Mouse (Mus musculus): ENCODE data around the gene Spred3.
A peak's percentile ranks its signal among the peaks of the same experiment; 100 is the strongest.
"Not testable (repeated sequence)": the region's sequence is repeated elsewhere in the genome, so short reads cannot be mapped to it uniquely, and the experiment has no call there.

The Spred3 gene

GRCm38 (mm10) chr7:29170066-29170754 lies at the start of gene Spred3, which contains the start of gene Ggn:
Gene Spred3, minus strand, starts transcription at chr7:29170411.
Gene Ggn, plus strand, starts transcription at chr7:29170210.
- DNase-seq (ENCODE audit: low spot score in 2 of 2) = peak; percentile 62 to 67

- DNase-seq (ENCODE audit: low spot score in 2 of 2) = no peak
Observed at GRCm38 (mm10) chr7:29214846-29215245, 44.6 kb upstream of the Spred3 start.

DNA sequence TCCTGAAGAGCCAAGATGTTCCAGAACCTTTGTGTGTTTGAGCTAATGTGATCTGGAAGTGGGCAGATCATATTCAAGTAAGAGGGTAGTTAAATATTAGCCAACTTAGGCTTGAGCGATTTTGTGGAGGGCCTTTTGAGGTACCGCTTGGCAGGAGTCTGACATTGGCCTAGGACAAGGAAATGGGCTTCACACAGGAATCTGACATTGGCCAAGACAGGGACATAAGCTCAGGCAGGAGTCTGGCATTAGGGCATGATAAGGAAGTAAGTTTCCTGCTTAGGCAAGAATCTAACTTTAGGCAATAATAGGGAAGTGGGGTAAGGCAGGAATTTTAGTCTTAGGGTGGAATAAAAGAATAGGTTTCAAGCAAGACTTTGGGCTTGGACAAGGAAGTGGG lies 44.0 kb upstream of the Spred3 start:
- no peak for DNase-seq (ENCODE audit: low spot score in 2 of 2)

GRCm38 (mm10) chr7:29213675-29214082 lies 43.5 kb upstream of the Spred3 start, which contains the start of gene Catsperg1:
Gene Catsperg1, minus strand, starts transcription at chr7:29214035.
- no peak for DNase-seq (ENCODE audit: low spot score in 2 of 2)

DNA sequence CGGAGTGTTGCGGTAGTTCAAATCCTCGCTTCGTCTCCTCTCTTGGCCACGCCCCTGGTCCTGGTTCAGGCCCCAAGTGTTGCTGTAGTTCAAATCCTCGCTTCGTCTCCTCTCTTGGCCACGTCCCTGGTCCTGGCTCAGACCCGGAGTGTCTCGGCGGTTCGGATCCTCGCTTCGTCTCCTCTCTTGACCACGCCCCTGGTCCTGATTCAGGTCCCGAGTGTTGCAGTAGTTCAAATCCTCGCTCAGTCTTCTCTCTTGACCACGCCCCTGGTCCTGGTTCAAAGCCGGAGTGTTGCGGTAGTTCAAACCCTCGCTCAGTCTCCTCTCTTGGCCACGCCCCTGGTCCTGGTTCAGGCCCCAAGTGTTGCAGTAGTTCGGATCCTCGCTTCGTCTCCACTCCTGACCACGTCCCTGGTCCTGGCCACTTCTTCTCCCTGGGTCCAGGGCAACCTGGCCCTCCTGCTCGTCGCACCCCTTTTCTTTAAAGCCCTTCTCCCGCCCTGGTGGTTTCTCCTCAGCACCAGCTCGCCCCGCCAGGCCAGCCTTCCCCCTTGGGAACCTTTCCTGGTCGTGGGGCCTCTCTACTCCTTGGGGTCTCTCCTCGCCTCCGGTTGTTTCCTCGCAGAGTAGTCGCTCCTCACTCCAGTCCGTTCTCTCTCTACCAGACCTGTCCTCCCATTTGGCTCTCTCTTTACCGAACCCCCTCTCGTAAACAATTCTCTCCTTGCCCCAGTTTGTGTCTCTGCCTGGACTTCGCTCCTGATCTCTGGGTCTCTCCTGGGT lies 42.8 kb upstream of the Spred3 start:
- not testable (repeated sequence) for DNase-seq (ENCODE audit: low spot score in 2 of 2)

DNA sequence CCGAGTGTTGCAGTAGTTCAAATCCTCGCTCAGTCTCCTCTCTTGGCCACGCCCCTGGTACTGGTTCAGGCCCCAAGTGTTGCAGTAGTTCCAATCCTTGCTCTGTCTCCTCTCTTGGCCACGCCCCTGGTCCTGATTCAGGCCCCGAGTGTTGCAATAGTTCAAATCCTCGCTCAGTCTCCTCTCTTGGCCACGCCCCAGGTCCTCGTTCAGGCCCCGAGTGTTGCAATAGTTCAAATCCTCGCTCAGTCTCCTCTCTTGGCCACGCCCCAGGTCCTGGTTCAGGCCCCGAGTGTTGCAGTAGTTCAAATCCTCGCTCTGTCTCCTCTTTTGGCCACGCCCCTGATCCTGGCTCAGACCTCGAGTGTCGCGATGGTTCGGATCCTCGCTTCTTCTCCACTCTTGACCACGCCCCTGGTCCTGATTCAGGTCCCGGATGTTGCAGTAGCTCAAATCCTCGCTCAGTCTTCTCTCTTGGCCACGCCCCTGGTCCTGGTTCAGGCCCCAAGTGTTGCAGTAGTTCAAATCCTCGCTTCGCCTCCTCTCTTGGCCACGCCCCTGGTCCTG lies 42.1 kb upstream of the Spred3 start:
- DNase-seq (ENCODE audit: low spot score in 2 of 2) = no peak

GRCm38 (mm10) chr7:29211415-29212198 lies 41.4 kb upstream of the Spred3 start:
- peak; percentile 72 to 75 for DNase-seq (ENCODE audit: low spot score in 2 of 2)

- DNase-seq (ENCODE audit: low spot score in 2 of 2) = not testable (repeated sequence)
Observed at GRCm38 (mm10) chr7:29211013-29211412, 40.8 kb upstream of the Spred3 start.

DNA sequence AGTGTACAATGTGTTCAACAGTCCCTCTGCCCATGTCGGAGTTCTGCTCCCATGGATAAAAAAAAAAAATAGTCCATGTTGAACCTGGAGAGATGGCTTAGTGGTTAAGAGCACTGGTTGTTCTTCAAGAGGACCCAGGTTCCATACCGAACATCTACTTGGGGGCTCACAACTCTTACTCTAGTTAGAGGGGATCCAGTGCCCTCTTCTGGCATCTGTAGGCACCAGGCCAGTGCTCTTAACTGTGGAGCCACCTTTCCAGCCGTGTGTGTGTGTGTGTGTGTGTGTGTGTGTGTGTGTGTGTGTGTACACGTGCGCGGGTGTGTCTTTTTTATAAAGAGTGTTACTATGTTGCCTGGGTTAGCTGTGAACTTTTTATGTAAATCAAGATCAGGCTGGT lies 32.4 kb upstream of the Spred3 start:
- no peak for DNase-seq (ENCODE audit: low spot score in 2 of 2)

GRCm38 (mm10) chr7:29194230-29194629 lies 24.0 kb upstream of the Spred3 start:
- not testable (repeated sequence) for DNase-seq (ENCODE audit: low spot score in 2 of 2)

- not testable (repeated sequence) for DNase-seq (ENCODE audit: low spot score in 2 of 2)
Observed at GRCm38 (mm10) chr7:29181323-29181722, 11.1 kb upstream of the Spred3 start.

DNA sequence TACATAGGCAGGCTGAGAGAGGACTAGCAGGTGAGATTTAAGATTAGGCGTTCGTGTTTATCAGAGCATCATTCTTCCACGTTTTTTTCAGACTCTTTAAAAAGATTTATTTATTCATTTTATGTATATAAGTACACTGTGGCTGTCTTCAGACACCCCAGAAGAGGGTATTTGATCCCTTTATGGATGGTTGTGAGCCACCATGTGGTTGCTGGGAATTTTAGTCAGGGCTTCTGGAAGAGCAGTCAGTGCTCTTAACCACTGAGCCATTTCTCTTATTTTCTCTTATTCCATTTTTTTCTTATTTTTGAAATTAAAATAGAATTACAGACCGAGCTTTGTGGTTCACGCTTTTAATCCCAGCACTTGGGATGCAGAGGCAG lies 10.6 kb upstream of the Spred3 start:
- DNase-seq (ENCODE audit: low spot score in 2 of 2) = no peak

- peak; percentile 95 to 96 for DNase-seq (ENCODE audit: low spot score in 2 of 2)
Observed at GRCm38 (mm10) chr7:29180077-29180853, 10.1 kb upstream of the Spred3 start, which contains the start of gene Psmd8. Gene Psmd8, minus strand, starts transcription at chr7:29180701.

DNA sequence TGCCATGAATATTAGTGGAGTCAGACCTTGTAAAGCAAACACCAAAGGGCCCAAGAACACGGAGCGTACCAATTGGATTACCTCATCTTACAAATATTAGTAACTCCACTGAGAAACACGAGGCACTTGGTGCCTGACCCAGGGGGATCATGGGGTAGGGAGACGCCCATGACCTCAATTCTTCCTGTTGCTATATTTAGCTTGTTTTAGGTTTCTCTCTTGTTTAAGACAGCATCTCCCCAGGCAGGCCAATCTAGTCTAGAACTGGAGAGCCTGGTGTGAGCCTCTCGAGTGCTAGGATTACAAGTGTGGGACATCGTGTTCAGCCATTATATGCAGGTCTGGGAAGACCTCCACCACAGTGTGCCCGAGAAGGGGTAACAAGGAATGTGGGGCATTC lies 9.1 kb upstream of the Spred3 start:
- DNase-seq (ENCODE audit: low spot score in 2 of 2) = no peak

- no peak for DNase-seq (ENCODE audit: low spot score in 2 of 2)
Observed at GRCm38 (mm10) chr7:29178106-29178505, 7.9 kb upstream of the Spred3 start.

- no peak for DNase-seq (ENCODE audit: low spot score in 2 of 2)
Observed at GRCm38 (mm10) chr7:29172390-29173016, 2.3 kb upstream of the Spred3 start.

- no peak for DNase-seq (ENCODE audit: low spot score in 2 of 2)
Observed at GRCm38 (mm10) chr7:29171562-29172097, 1.4 kb upstream of the Spred3 start.

DNA sequence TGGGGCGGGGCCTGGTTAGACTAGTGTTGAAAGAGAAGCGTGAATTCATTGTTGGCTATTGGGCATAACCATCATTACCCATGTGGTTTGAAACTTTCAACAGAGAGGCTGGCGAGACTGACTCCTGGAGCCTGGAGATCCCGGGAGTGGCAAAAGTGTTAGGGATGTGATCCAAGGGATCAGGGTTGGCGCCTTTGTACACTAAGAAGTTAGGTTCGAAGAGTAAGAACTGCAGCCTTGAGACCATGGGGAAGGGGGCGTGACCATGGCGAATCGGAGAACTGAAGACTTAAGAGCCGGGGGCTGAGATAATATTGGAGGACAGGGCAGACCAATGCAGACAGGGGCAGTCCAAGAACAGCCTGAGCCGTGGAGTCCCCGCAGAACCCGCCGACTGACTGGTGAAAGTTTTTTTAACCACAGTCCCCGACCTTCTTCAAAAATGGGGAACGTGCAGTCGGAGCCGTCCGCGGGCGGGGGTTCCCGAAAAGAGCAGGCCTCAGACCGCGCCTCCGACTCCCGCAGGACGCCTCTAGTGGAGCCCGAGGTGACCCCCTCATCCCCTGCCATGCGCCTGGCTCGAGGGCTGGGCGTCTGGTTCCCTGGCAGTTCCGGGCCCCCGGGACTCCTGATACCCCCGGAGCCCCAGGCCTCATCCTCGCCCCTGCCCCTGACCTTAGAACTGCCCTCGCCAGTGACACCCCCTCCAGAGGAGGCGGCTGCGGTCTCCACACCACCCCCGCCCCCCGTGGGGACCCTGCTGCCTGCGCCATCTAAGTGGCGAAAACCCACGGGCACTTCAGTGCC lies 747 bp upstream of the Spred3 start:
- no peak for DNase-seq (ENCODE audit: low spot score in 2 of 2)

All from frontal cortex, postnatal 10 days (tissue).